ENCODE assay signal across 18 mouse cellular contexts in the genomic region with DNA sequence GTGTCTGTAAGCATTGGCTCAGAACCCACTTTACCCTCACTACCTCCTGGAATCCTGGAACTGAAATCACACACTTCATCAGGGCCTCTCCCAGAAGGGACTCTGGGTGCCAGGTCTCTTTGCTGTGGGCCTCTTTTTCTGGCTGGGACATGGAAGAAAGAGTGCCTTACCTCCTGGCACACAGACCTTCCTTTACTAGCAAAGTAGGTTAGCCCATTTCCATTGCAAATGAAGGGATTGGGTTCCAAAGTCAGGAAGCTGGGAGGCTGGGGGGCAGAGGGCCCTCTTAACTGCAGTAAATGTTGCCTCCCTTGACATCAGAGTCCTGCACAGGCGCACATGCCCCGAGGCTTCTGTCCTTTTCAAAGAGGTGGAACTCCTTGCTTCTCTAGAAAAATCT. TPM values are rescaled to one million over a fixed set of nuclear protein-coding genes. Genes with fewer than 3 reads are reported as not detected.
A peak's percentile ranks its signal among the peaks of the same experiment; 100 is the strongest.
DNase-seq lines count a peak whose midpoint lies in the region; ATAC-seq and TF ChIP-seq lines count a peak whose summit lies in the region.
"Had no signal": no experiment of that assay in that cellular context is flagged by ENCODE, and none has a peak within 500 bp of the region (broad histone marks: within the 10 kb centered on the region; RNA-seq: fewer than 3 reads in every experiment).

No protein-coding gene starts in this region.

- 0 out of 2 replicates have a peak overlapping the region, but pooled peaks have one; percentile 7 for H3K27ac ChIP-seq in intestine, postnatal 0 days (ENCODE audit: low read depth, low read length)
- no peak overlapping the region for H3K27ac ChIP-seq in intestine, embryonic 16.5 days (ENCODE audit: low read length)
- H3K27ac ChIP-seq in kidney, embryonic 15.5 days, result no peak overlapping the region
- H3K27ac ChIP-seq: embryonic facial prominence, embryonic 13.5 days; forebrain, embryonic 13.5 days; heart, embryonic 13.5 days had no signal

- H3K9me3 ChIP-seq in intestine, postnatal 0 days (ENCODE audit: control insufficient read depth), result no peaks in the 10 kb centered on the region
- 0 out of 2 replicates have a peak, but pooled peaks cover 4% of the 10 kb centered on the region for H3K9me3 ChIP-seq in intestine, embryonic 16.5 days (ENCODE audit: control insufficient read depth, low read length)
- no peaks in the 10 kb centered on the region for H3K9me3 ChIP-seq in kidney, embryonic 15.5 days (replicated peaks)
- H3K9me3 ChIP-seq: embryonic facial prominence, embryonic 13.5 days; forebrain, embryonic 13.5 days; heart, embryonic 13.5 days had no signal

- WGBS in intestine, postnatal 0 days, result 85% methylated on average over 2 of the region's 2 CpGs
- WGBS in intestine, embryonic 16.5 days, result 87% methylated on average over 2 of the region's 2 CpGs
- WGBS in kidney, embryonic 15.5 days, result 66% methylated on average over 2 of the region's 2 CpGs

- H3K27me3 ChIP-seq in intestine, postnatal 0 days (replicated peaks; ENCODE audit: control insufficient read depth, insufficient read depth, low read length), result no peaks in the 10 kb centered on the region
- no peaks in the 10 kb centered on the region for H3K27me3 ChIP-seq in intestine, embryonic 16.5 days (replicated peaks; ENCODE audit: control insufficient read depth, insufficient read depth, low read length)
- H3K27me3 ChIP-seq in kidney, embryonic 15.5 days, result no peaks in the 10 kb centered on the region
- H3K27me3 ChIP-seq: embryonic facial prominence, embryonic 13.5 days; forebrain, embryonic 13.5 days; heart, embryonic 13.5 days had no signal

- no peak for TF ChIP-seq CTCF in intestine, postnatal 0 days (IDR thresholded peaks at IDR 0.05; ENCODE audit: low read depth)

- no peak overlapping the region for H3K9ac ChIP-seq in intestine, postnatal 0 days (ENCODE audit: low read depth, low read length)
- H3K9ac ChIP-seq in intestine, embryonic 16.5 days (ENCODE audit: low read depth, low read length), result no peak overlapping the region
- H3K9ac ChIP-seq in kidney, embryonic 15.5 days, result no peak overlapping the region
- H3K9ac ChIP-seq: embryonic facial prominence, embryonic 13.5 days; forebrain, embryonic 13.5 days; forebrain, postnatal 0 days; heart, embryonic 13.5 days had no signal

- no peak overlapping the region for H3K4me2 ChIP-seq in intestine, postnatal 0 days (replicated peaks; ENCODE audit: low read depth)
- no peak overlapping the region for H3K4me2 ChIP-seq in intestine, embryonic 16.5 days (ENCODE audit: low read depth, low read length)
- H3K4me2 ChIP-seq in kidney, embryonic 15.5 days, result no peak overlapping the region
- H3K4me2 ChIP-seq: embryonic facial prominence, embryonic 13.5 days; forebrain, embryonic 13.5 days; heart, embryonic 13.5 days had no signal

- no peak overlapping the region for H3K4me3 ChIP-seq in intestine, postnatal 0 days (ENCODE audit: low read depth, low read length)
- no peak overlapping the region for H3K4me3 ChIP-seq in intestine, embryonic 16.5 days (ENCODE audit: low read length)
- no peak overlapping the region for H3K4me3 ChIP-seq in kidney, embryonic 15.5 days (replicated peaks)
- H3K4me3 ChIP-seq: embryonic facial prominence, embryonic 13.5 days; forebrain, embryonic 13.5 days; heart, embryonic 13.5 days had no signal

- peak; percentile 20 for DNase-seq in kidney, postnatal 10 days
- peak; percentile 48 to 68 for DNase-seq in kidney, postnatal 25 days
- DNase-seq in testis, postnatal 10 days (ENCODE audit: low spot score), result no peak
- DNase-seq: adrenal gland, adult 8-10 months; cerebellum, adult 11-12 months; cerebellum, adult 9-10 months; cerebellum, postnatal 25 days; forebrain, postnatal 0 days; gastrocnemius, postnatal 36 days; heart, adult 11 months; heart, postnatal 36 days had no signal

- H3K36me3 ChIP-seq in intestine, postnatal 0 days (ENCODE audit: control insufficient read depth, insufficient read depth), result peaks cover 13% of the 10 kb centered on the region; the same call in 1 of the 2 replicates
- H3K36me3 ChIP-seq in intestine, embryonic 16.5 days (ENCODE audit: control insufficient read depth, insufficient read depth, low read length), result no peaks in the 10 kb centered on the region
- H3K36me3 ChIP-seq in kidney, embryonic 15.5 days, result no peaks in the 10 kb centered on the region
- H3K36me3 ChIP-seq: embryonic facial prominence, embryonic 13.5 days; heart, embryonic 13.5 days had no signal

- H3K4me1 ChIP-seq in intestine, postnatal 0 days (replicated peaks; ENCODE audit: control insufficient read depth, insufficient read depth, low read length), result 0 out of 2 replicates have a peak, but pooled peaks cover 3% of the 10 kb centered on the region
- H3K4me1 ChIP-seq in intestine, embryonic 16.5 days (ENCODE audit: control insufficient read depth, insufficient read depth, low read length), result peaks cover 4% of the 10 kb centered on the region; the same call in 1 of the 2 replicates
- H3K4me1 ChIP-seq in kidney, embryonic 15.5 days, result 0 out of 2 replicates have a peak, but pooled peaks cover 3% of the 10 kb centered on the region
- H3K4me1 ChIP-seq: forebrain, embryonic 13.5 days; heart, embryonic 13.5 days had no signal

- ATAC-seq in intestine, postnatal 0 days, result no peak
- ATAC-seq in intestine, embryonic 16.5 days, result no peak
- ATAC-seq in kidney, embryonic 15.5 days (replicated peaks; ENCODE audit: low FRiP score), result no peak
- ATAC-seq: forebrain, embryonic 13.5 days; forebrain, postnatal 0 days; hindbrain, embryonic 16.5 days had no signal

RNA-seq across cellular contexts. Expression of a gene that starts 17.2 kb away (rescaled TPM):
- 28.7 and 30.7 TPM in 2 replicates for polyA plus RNA-seq in intestine, postnatal 0 days (2015; fragmentation: Nextera tagmentation; extraction: Ambion mirVana)
- 37.9 and 43.5 TPM in 2 replicates for polyA plus RNA-seq in intestine, embryonic 16.5 days (2015; fragmentation: Nextera tagmentation; extraction: Ambion mirVana)
- polyA plus RNA-seq in kidney, embryonic 15.5 days (2015; fragmentation: Nextera tagmentation; extraction: Ambion mirVana), result 10.9 and 12.1 TPM in 2 replicates
- polyA plus RNA-seq: forebrain, embryonic 13.5 days had no signal
